Mouse (Mus musculus): Measurements from ENCODE around the gene Lrrc26. TPM values are rescaled to one million over a fixed set of nuclear protein-coding genes. Genes with fewer than 3 reads are reported as not detected.

Lrrc26 gene
- polyA plus RNA-seq, 1 experiment from 2014 or later: 6.6 TPM

- ATAC-seq: peak; percentile 28
- TF ChIP-seq CTCF (IDR thresholded peaks at IDR 0.05; ENCODE audit: low read depth): no peak
- Histone ChIP-seq H3K36me3 (ENCODE audit: control insufficient read depth, insufficient read depth) (peaks cover 19% of the 10 kb centered on the region), H3K27ac (ENCODE audit: low read depth, low read length) (peak overlapping the region; percentile 93), H3K9ac (ENCODE audit: low read depth, low read length) (peak overlapping the region; percentile 78), H3K27me3 (replicated peaks; ENCODE audit: control insufficient read depth, insufficient read depth, low read length) (no peaks in the 10 kb centered on the region), H3K4me1 (replicated peaks; ENCODE audit: control insufficient read depth, insufficient read depth, low read length) (no peaks in the 10 kb centered on the region), H3K9me3 (ENCODE audit: control insufficient read depth) (no peaks in the 10 kb centered on the region), H3K4me3 (ENCODE audit: low read depth, low read length) (peak overlapping the region; percentile 92), H3K4me2 (replicated peaks; ENCODE audit: low read depth) (peak overlapping the region; percentile 94)
- 41% methylated on average over 3 of the region's 3 CpGs for WGBS
Measured at GRCm38 (mm10) chr2:25264851-25265250, 24.9 kb upstream of the Lrrc26 start.

DNA sequence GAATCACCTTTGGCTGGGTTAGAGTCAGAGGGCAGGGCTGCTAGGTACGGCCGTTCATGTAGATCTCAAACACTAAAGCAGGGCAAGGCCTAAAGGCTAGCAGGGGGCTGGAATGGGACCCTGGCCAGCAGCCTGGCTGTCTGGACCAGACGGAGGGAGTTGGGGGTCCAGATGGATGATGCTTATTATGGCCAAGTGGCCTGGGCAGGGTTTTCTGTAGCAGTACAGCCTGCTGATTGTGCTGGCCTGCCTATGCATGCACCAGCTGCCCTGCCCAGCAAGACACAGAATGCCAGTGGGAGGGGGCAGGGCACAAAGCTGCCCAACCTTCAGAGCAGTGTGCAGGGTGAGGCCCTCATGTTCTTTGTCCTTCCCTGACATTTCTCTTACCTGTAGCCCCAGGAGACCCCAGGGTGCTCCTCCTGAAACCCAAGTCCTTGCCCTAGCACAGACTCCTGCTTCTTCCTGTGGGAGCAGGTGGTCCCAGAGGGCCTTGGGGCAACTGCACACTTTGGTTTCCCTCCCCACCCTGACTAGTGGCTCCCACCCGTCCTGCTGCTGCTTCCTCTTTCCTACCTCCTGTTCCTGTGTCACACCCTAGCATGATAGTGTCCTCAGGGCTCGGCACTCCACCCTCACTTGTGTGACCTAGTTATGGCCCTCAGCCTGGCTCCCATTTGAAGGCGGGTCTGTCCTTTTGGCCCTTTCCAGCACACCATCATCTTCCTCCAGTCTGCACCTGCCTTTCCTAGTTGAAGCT, 23.6 kb upstream of the Lrrc26 start:
- H3K27me3 ChIP-seq (replicated peaks; ENCODE audit: control insufficient read depth, insufficient read depth, low read length): no peaks in the 10 kb centered on the region
- peak overlapping the region; percentile 61 for H3K9ac ChIP-seq (ENCODE audit: low read depth, low read length)
- peak overlapping the region; percentile 94 for H3K4me2 ChIP-seq (replicated peaks; ENCODE audit: low read depth)
- TF ChIP-seq CTCF (IDR thresholded peaks at IDR 0.05; ENCODE audit: low read depth): no peak
- no peaks in the 10 kb centered on the region for H3K9me3 ChIP-seq (ENCODE audit: control insufficient read depth)
- ATAC-seq: peak; percentile 59
- H3K27ac ChIP-seq (ENCODE audit: low read depth, low read length): peak overlapping the region; percentile 93
- peaks cover 32% of the 10 kb centered on the region for H3K36me3 ChIP-seq (ENCODE audit: control insufficient read depth, insufficient read depth)
- peaks cover 1% of the 10 kb centered on the region for H3K4me1 ChIP-seq (replicated peaks; ENCODE audit: control insufficient read depth, insufficient read depth, low read length)
- H3K4me3 ChIP-seq (ENCODE audit: low read depth, low read length): peak overlapping the region; percentile 92
- 32% methylated on average over 6 of the region's 6 CpGs for WGBS

- no peaks in the 10 kb centered on the region for H3K9me3 ChIP-seq (ENCODE audit: control insufficient read depth)
- WGBS: 9% methylated on average over 2 of the region's 2 CpGs
- peaks cover 33% of the 10 kb centered on the region for H3K36me3 ChIP-seq (ENCODE audit: control insufficient read depth, insufficient read depth)
- H3K9ac ChIP-seq (ENCODE audit: low read depth, low read length): peak overlapping the region; percentile 61
- no peak for TF ChIP-seq CTCF (IDR thresholded peaks at IDR 0.05; ENCODE audit: low read depth)
- H3K4me2 ChIP-seq (replicated peaks; ENCODE audit: low read depth): peak overlapping the region; percentile 94
- H3K27ac ChIP-seq (ENCODE audit: low read depth, low read length): peak overlapping the region; percentile 93
- H3K27me3 ChIP-seq (replicated peaks; ENCODE audit: control insufficient read depth, insufficient read depth, low read length): no peaks in the 10 kb centered on the region
- ATAC-seq: no peak
- 0 out of 2 replicates have a peak overlapping the region, but pooled peaks have one; percentile 92 for H3K4me3 ChIP-seq (ENCODE audit: low read depth, low read length)
- peaks cover 7% of the 10 kb centered on the region for H3K4me1 ChIP-seq (replicated peaks; ENCODE audit: control insufficient read depth, insufficient read depth, low read length)
Measured at GRCm38 (mm10) chr2:25266720-25267119, 23.0 kb upstream of the Lrrc26 start.

DNA sequence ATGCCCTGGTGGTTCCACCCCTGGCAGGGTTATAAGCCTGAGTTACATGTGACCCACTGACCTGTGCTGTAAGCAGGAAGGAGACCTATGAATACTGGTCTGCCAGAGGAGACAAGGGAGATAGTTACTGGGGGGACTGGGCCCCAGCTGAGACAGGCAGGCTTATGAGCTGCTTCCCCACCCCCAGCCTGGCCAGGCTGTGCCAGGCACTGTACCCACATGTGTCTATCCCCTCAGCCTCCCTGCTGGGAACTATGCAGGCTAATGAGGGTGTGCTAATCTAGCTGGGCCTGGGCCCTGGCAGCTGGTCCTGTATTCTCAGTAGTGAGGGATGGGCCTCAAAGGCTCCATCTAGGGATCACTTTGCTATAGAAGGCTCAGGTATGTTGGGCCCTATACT, 22.5 kb upstream of the Lrrc26 start:
- peaks cover 33% of the 10 kb centered on the region for H3K36me3 ChIP-seq (ENCODE audit: control insufficient read depth, insufficient read depth)
- H3K4me1 ChIP-seq (replicated peaks; ENCODE audit: control insufficient read depth, insufficient read depth, low read length): peaks cover 7% of the 10 kb centered on the region
- ATAC-seq: 0 out of 2 replicates have a peak, but pooled peaks have one; percentile 1
- TF ChIP-seq CTCF (IDR thresholded peaks at IDR 0.05; ENCODE audit: low read depth): peak; percentile 26; the same call in 1 of the 2 replicates
- no peaks in the 10 kb centered on the region for H3K9me3 ChIP-seq (ENCODE audit: control insufficient read depth)
- H3K4me3 ChIP-seq (ENCODE audit: low read depth, low read length): 0 out of 2 replicates have a peak overlapping the region, but pooled peaks have one; percentile 92
- H3K4me2 ChIP-seq (replicated peaks; ENCODE audit: low read depth): peak overlapping the region; percentile 94
- no peaks in the 10 kb centered on the region for H3K27me3 ChIP-seq (replicated peaks; ENCODE audit: control insufficient read depth, insufficient read depth, low read length)
- H3K9ac ChIP-seq (ENCODE audit: low read depth, low read length): 0 out of 2 replicates have a peak overlapping the region, but pooled peaks have one; percentile 61
- H3K27ac ChIP-seq (ENCODE audit: low read depth, low read length): peak overlapping the region; percentile 93

- WGBS: 68% methylated on average over 4 of the region's 4 CpGs
- Histone ChIP-seq H3K9me3 (ENCODE audit: control insufficient read depth) (no peaks in the 10 kb centered on the region), H3K4me1 (replicated peaks; ENCODE audit: control insufficient read depth, insufficient read depth, low read length) (peaks cover 7% of the 10 kb centered on the region), H3K9ac (ENCODE audit: low read depth, low read length) (peak overlapping the region; percentile 61; the same call in 1 of the 2 replicates), H3K36me3 (ENCODE audit: control insufficient read depth, insufficient read depth) (peaks cover 33% of the 10 kb centered on the region), H3K27ac (ENCODE audit: low read depth, low read length) (peak overlapping the region; percentile 93), H3K27me3 (replicated peaks; ENCODE audit: control insufficient read depth, insufficient read depth, low read length) (no peaks in the 10 kb centered on the region), H3K4me3 (ENCODE audit: low read depth, low read length) (no peak overlapping the region), H3K4me2 (replicated peaks; ENCODE audit: low read depth) (peak overlapping the region; percentile 94)
- no peak for ATAC-seq
- TF ChIP-seq CTCF (IDR thresholded peaks at IDR 0.05; ENCODE audit: low read depth): no peak
Measured at GRCm38 (mm10) chr2:25267746-25268309, 21.9 kb upstream of the Lrrc26 start.

DNA sequence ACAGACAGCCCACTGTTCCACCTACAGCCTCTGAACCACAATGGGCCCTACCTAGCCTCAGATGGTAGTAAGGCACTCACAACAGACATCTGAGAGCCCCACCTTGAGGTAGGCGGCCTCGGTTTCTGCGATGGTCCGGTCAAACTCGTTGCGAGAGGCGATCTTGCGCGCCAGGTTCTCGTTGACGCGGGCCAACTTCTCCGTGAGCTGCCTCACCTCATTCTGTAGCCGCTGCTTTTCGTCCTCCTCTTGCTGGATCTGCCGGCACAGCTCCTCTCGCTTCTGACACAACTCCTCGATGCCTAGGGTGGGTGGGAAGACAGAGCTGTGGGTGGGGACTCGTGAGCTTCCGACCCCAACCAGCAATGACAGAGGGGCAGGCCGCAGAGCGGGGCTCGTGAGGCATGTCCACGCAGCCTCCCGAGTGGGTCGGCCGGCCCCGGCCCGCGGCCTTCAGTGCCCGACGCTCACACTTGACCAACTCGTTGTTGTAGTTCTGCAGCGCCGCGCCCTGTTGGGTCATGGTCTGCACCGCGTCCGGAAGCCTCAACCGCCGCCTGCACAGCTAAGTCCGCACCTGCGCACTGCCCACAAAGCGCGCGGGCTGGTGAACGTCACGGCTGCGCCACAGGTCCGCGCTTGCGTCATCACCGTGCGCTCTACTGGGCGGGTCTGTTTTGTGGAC, 17.7 kb upstream of the Lrrc26 start, which contains the start of the genes Ssna1 and Anapc2:
Gene Ssna1 (minus strand): TSS at position 612 of the 685 bp plus-strand sequence.
Gene Anapc2 (plus strand): TSS at position 652 of the 685 bp plus-strand sequence.
- peak within 1 kb of the TSS; percentile 91 for H3K4me2 ChIP-seq (replicated peaks; ENCODE audit: low read depth)
- no peaks in the 10 kb centered on the region for H3K9me3 ChIP-seq (ENCODE audit: control insufficient read depth)
- H3K27me3 ChIP-seq (replicated peaks; ENCODE audit: control insufficient read depth, insufficient read depth, low read length): no peaks in the 10 kb centered on the region
- peak; percentile 71 for TF ChIP-seq CTCF (IDR thresholded peaks at IDR 0.05; ENCODE audit: low read depth)
- WGBS: under 1% methylated on average over 49 of the region's 55 CpGs
- ATAC-seq: peak; percentile 92
- H3K36me3 ChIP-seq (ENCODE audit: control insufficient read depth, insufficient read depth): peaks cover 62% of the 10 kb centered on the region
- H3K4me3 ChIP-seq (ENCODE audit: low read depth, low read length): peak within 1 kb of the TSS; percentile 86
- peak within 1 kb of the TSS; percentile 73 for H3K9ac ChIP-seq (ENCODE audit: low read depth, low read length)
- peaks cover 14% of the 10 kb centered on the region for H3K4me1 ChIP-seq (replicated peaks; ENCODE audit: control insufficient read depth, insufficient read depth, low read length)
- H3K27ac ChIP-seq (ENCODE audit: low read depth, low read length): peak within 1 kb of the TSS; percentile 82
